Mouse (Mus musculus) stomach, embryonic 16.5 days (tissue): ENCODE data around the gene Stim2. TPM values are rescaled to one million over a fixed set of nuclear protein-coding genes. Genes with fewer than 3 reads are reported as not detected.

Experiments used
- ATAC-seq: fragments of 200-750 bp; cut with Nextera tagmentation; 2 replicates; pipeline ENCODE4 v1.8.0; 2017; ENCODE audit warnings: moderate number of reproducible peaks, moderate TSS enrichment; ENCODE audit not compliant: insufficient read depth, low FRiP score
- H3K27ac ChIP-seq: fragments of 300-500 bp; sonication (generic); 2 replicates; pipeline ENCODE4 v1.5.1; 2014; ENCODE audit warnings: low read length
- H3K27me3 ChIP-seq: fragments of 300-500 bp; sonication (generic); 2 replicates; pipeline ENCODE4 v1.6.1; 2014; ENCODE audit warnings: low read length, control low read depth, mixed read lengths; ENCODE audit not compliant: control insufficient read depth, insufficient read depth
- H3K36me3 ChIP-seq: fragments of 300-500 bp; sonication (generic); 2 replicates; pipeline ENCODE4 v1.6.1; 2014; ENCODE audit warnings: low read length; ENCODE audit not compliant: control insufficient read depth, insufficient read depth
- H3K4me1 ChIP-seq: fragments of 300-500 bp; sonication (generic); 2 replicates; pipeline ENCODE4 v1.6.1; 2014; ENCODE audit warnings: low read length, control low read depth, mixed read lengths; ENCODE audit not compliant: control insufficient read depth, insufficient read depth
- H3K4me2 ChIP-seq: fragments of 300-500 bp; sonication (generic); 2 replicates; pipeline ENCODE4 v1.6.1; 2014; ENCODE audit warnings: low read depth, low read length, mixed read lengths
- H3K4me3 ChIP-seq: fragments of 300-500 bp; sonication (generic); replicated peaks from 2 replicates; pipeline ENCODE4 v1.5.1; 2014; ENCODE audit warnings: mild to moderate bottlenecking, low read length
- H3K9ac ChIP-seq: fragments of 300-500 bp; sonication (generic); 2 replicates; pipeline ENCODE4 v1.6.1; 2014; ENCODE audit warnings: low read length
- H3K9me3 ChIP-seq: fragments of 300-500 bp; sonication (generic); replicated peaks from 2 replicates; pipeline ENCODE4 v1.6.1; 2016; ENCODE audit warnings: low read length, control low read depth; ENCODE audit not compliant: control insufficient read depth
- WGBS: fragments of 180-500 bp; shearing (Covaris S2); extraction: QIAGEN DNeasy Blood & Tissue Kit; methylation state at CpG from one replicate; pipeline ENCODE4 v1.1.7; 2014; 5-methylcytosine and 5-hydroxymethylcytosine counted together
- polyA plus RNA-seq: library from polyadenylated mRNA; unstranded; fragments of >200 nt; fragmentation: Nextera tagmentation; extraction: Ambion mirVana; gene quantifications from 2 replicates; pipeline ENCODE4 v1.2.1, GENCODE M21; 2015

Gene Stim2
- 13.1 and 15.9 TPM in 2 replicates for polyA plus RNA-seq

GRCm38 (mm10) chr5:53998146-53998742 is at the start of gene Stim2:
Gene Stim2 (plus strand): TSS chr5:53998499.
- under 1% methylated on average over 46 of the region's 71 CpGs for WGBS

DNA sequence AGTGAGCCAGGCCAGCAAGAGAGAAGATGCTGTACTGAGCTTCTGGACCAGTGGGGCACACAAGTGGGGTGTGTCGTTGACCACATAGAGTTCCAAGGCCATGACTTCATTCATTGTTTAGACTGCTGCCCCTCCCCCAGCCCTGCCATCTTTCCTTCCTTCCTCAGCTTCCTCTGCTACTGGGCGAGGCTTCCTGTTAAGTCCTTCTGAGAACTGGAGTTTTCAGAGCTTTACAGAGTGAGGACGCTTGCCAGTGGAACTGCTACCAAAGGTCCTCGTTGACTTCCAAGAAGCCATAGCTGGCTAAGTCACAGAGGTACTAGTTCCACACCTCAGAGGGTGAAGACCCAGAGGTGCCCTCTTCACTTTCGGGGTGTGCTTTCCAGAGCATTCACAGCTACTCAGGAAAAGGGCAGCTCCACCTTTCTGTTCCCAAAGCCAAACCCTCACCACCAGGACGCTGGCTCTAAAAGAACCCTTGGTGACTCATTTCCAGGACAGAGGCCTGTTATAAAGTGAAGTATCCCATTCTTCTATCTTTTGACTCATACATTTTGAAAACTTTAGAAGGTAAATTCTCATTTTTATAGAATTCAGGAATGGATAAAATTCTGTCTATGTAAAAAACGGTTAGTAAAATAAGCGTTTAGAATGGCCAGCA is 49.6 kb upstream of the Stim2 start:
- Histone ChIP-seq H3K9ac (no peak overlapping the region), H3K4me1 (peaks cover 5% of the 10 kb centered on the region; the same call in 1 of the 2 replicates), H3K9me3 (no peaks in the 10 kb centered on the region), H3K4me3 (no peak overlapping the region), H3K27ac (peak overlapping the region; percentile 66; the same call in 1 of the 2 replicates), H3K4me2 (no peak overlapping the region), H3K36me3 (no peaks in the 10 kb centered on the region), H3K27me3 (no peaks in the 10 kb centered on the region)
- 73% methylated on average over 8 of the region's 8 CpGs for WGBS
- ATAC-seq = no peak; the same call in 1 of the 2 replicates

More at GRCm38 (mm10) chr5:53998146-53998742, at the start of gene Stim2:
- Histone ChIP-seq H3K9me3 (no peaks in the 10 kb centered on the region), H3K9ac (peak within 1 kb of the TSS; percentile 97), H3K4me1 (peaks cover 15% of the 10 kb centered on the region), H3K4me2 (peak within 1 kb of the TSS; percentile 79), H3K36me3 (no peaks in the 10 kb centered on the region), H3K27ac (peak within 1 kb of the TSS; percentile 93), H3K27me3 (no peaks in the 10 kb centered on the region), H3K4me3 (peak within 1 kb of the TSS; percentile 87)
- ATAC-seq = peak; percentile 95

GRCm38 (mm10) chr5:53950189-53950588 is 48.1 kb upstream of the Stim2 start:
- no peak overlapping the region for H3K27ac ChIP-seq
- H3K4me2 ChIP-seq = no peak overlapping the region
- no peak overlapping the region for H3K4me3 ChIP-seq
- H3K36me3 ChIP-seq = no peaks in the 10 kb centered on the region
- no peak overlapping the region for H3K9ac ChIP-seq
- H3K4me1 ChIP-seq = peaks cover 5% of the 10 kb centered on the region; the same call in 1 of the 2 replicates
- H3K9me3 ChIP-seq = no peaks in the 10 kb centered on the region
- ATAC-seq = no peak
- H3K27me3 ChIP-seq = no peaks in the 10 kb centered on the region
- 32% methylated on average over 7 of the region's 7 CpGs for WGBS

DNA sequence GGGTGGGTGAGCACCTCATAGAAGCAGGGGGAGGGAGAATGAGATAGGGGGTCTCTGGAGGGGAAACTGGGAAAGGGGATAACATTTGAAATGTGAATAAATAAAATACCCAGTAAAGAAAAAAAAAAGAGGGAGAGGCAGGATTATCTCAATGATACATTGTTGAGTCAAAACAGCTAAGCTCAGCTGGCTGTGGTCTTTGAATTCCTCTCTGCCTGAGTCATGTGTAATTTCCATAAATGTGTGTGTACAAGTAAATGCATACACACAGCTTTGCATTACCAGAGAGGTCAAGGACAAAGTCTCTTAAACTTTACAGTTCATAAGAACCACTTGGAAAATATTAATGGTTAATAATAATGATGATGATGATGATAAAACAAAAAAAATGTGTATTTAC is 45.1 kb upstream of the Stim2 start:
- Histone ChIP-seq H3K9ac (no peak overlapping the region), H3K36me3 (no peaks in the 10 kb centered on the region), H3K4me2 (no peak overlapping the region), H3K4me1 (0 out of 2 replicates have a peak, but pooled peaks cover 6% of the 10 kb centered on the region), H3K27me3 (no peaks in the 10 kb centered on the region), H3K9me3 (no peaks in the 10 kb centered on the region), H3K4me3 (no peak overlapping the region), H3K27ac (no peak overlapping the region)
- ATAC-seq = no peak

DNA sequence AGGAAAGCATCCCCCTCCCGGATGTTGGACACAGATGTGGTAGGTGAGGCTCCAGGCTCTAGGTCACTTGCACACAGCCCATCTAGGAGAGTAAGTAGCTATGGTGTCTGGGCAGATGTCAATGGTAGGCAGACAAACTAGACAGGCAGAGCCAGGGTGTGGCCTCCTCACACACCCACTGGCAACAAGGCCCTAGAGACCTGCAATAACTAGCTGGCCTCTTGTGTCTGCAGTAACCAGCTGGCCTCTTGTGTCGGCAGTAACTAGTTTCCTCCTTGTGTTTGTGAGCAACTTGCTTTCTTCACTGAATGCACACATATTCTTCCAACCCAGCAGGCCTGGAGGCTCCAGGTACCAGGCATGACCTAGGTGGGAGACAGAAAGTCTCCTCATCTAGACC is 44.5 kb upstream of the Stim2 start:
- Histone ChIP-seq H3K9ac (no peak overlapping the region), H3K4me1 (0 out of 2 replicates have a peak, but pooled peaks cover 4% of the 10 kb centered on the region), H3K9me3 (no peaks in the 10 kb centered on the region), H3K4me2 (no peak overlapping the region), H3K36me3 (no peaks in the 10 kb centered on the region), H3K27ac (no peak overlapping the region), H3K27me3 (no peaks in the 10 kb centered on the region), H3K4me3 (no peak overlapping the region)
- no peak for ATAC-seq
- WGBS = 84% methylated on average over 2 of the region's 2 CpGs

- no peak overlapping the region for H3K4me3 ChIP-seq
- H3K4me1 ChIP-seq = 0 out of 2 replicates have a peak, but pooled peaks cover 3% of the 10 kb centered on the region
- H3K36me3 ChIP-seq = no peaks in the 10 kb centered on the region
- ATAC-seq = no peak
- no peak overlapping the region for H3K4me2 ChIP-seq
- H3K9me3 ChIP-seq = no peaks in the 10 kb centered on the region
- WGBS = 83% methylated on average over 2 of the region's 2 CpGs
- H3K27me3 ChIP-seq = no peaks in the 10 kb centered on the region
- no peak overlapping the region for H3K9ac ChIP-seq
- H3K27ac ChIP-seq = no peak overlapping the region
Observed at GRCm38 (mm10) chr5:53955966-53956365, 42.3 kb upstream of the Stim2 start.

DNA sequence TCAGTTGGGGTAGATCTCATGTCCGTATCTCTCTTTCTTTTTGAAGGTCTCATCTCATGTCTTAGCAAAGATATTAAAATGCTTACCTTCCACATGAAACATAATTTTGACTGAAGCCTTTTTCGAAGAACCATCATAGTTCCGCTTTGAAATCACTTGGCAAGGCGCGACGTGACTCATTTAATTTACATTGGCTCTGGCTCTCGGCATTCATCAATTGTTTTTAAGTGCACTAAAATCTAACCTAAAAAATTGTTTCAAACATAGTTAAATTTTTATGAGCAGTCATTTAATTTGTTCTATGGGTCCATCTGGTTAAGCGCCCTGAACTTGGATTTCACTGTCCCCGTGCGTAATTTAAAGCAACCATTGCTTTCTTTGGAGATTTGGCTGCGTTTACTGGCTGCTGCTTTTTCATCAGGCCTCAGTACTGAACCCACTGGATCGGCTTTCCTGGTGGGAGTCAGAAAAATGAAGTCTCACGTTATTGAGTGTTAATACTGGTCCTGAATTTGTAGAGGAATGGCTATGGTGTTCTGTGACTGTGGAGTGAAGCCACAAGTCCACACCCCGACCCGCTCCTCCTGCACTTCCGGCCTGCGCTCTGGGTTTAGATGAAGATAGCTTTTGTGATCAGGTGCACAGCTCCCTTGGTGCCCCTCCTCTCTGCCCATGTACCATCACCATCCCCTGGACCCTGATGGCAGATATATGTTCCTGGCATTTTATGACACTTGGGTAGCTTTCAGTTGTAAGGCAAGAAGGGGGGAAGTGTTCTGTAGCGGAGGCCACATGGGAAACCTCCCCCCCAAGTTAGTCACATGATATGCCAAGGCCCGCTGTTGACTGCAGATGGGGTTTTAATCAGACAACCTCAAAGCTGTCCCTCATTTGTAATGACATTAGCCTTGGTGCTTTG is 41.6 kb upstream of the Stim2 start:
- H3K27me3 ChIP-seq = no peaks in the 10 kb centered on the region
- H3K9me3 ChIP-seq = no peaks in the 10 kb centered on the region
- H3K4me1 ChIP-seq = peaks cover 9% of the 10 kb centered on the region; the same call in 1 of the 2 replicates
- no peaks in the 10 kb centered on the region for H3K36me3 ChIP-seq
- no peak overlapping the region for H3K9ac ChIP-seq
- no peak overlapping the region for H3K4me3 ChIP-seq
- 87% methylated on average over 19 of the region's 19 CpGs for WGBS
- no peak overlapping the region for H3K4me2 ChIP-seq
- no peak for ATAC-seq
- no peak overlapping the region for H3K27ac ChIP-seq

DNA sequence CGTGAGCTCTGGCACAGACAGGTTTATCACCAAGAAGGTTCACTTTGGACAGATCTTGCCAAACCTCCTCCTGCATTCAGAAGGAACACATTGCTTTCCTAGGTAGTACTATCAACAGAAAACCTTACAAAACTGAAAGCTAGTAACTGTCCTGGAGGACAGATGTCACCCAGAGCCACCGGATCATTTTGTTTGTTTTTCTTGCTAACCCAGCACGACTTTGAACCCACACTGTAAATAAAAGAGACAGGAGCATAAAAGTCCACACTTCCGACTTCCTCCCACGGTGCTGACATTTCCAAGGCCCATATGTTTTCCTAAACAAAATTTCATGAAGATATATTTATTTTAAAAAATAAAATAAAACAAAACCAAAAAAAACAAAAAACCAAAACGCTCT is 41.0 kb upstream of the Stim2 start:
- Histone ChIP-seq H3K36me3 (no peaks in the 10 kb centered on the region), H3K9ac (no peak overlapping the region), H3K27ac (no peak overlapping the region), H3K4me3 (no peak overlapping the region), H3K4me2 (no peak overlapping the region), H3K27me3 (no peaks in the 10 kb centered on the region), H3K9me3 (no peaks in the 10 kb centered on the region), H3K4me1 (peaks cover 12% of the 10 kb centered on the region; the same call in 1 of the 2 replicates)
- WGBS = 39% methylated on average over 6 of the region's 6 CpGs
- no peak for ATAC-seq
